Mouse (Mus musculus): ENCODE results near the gene Gpr156.
A peak's percentile ranks its signal among the peaks of the same experiment; 100 is the strongest.

The Gpr156 gene

DNA sequence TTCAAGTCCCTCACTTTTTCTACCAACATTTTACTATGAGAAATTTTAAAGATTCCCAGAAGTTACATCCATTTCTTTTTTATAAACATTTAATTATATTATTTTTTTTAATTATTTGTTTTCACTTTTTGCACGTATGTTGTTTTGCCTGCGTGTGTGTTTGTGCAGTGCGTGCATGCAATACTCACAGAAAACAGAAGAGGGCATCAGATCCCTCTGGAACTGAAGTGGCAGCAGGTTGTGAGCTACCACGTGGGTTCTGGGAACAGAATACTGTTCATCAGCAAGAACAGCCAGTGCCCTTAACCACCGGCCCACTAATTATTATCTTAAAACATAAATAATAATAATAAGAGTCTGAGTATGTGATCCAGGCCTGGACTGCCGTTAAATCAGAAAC lies 2.7 kb downstream of the Gpr156 start:
- DNase-seq, result no peak

DNA sequence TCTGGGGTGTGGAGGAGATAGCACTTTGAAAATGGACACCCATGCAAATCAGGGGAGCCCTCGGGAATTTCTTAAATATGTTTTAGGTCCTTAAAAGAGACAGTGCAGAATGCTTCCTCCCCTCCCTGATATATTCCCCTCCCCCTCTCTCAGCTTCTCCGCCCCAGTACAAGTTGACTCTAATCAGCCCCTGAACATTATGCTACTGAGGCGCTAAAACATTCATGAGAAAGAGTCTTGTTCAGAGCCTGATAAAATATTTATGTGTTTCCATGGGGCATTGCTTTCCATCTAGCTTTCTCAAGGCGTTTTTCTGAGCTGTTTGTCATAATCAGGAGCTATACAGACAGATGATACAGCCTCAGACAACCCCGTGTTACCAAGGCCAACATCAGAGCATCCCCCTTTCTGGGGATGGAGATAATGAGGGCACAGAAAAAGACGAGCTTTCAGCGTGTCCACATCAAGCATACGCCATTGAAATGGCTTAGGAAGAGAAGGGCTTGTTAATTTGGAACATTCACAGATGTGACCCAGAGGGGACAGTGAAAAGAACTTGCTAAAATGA lies 4.6 kb downstream of the Gpr156 start:
- DNase-seq, result no peak

DNA sequence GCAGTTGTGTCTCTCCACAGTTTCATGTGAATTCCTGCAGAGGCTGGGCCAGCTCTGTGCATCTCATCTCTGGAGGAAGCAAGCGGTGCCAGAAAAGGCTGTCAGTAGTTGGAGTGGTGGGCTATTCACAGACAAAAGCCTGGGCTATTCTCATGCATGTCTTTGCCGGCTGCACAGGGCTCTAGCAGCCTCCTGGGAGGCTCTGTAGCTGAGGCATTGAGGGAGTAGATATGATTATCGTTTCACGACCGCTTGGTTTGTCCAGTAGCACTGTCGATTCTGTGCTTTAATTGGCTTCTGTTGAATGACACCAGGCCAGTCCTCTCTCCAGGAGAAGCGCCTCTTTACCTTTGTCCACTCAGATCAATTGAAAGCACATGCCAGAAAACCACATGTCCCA lies 9.8 kb downstream of the Gpr156 start:
- DNase-seq, result no peak

DNA sequence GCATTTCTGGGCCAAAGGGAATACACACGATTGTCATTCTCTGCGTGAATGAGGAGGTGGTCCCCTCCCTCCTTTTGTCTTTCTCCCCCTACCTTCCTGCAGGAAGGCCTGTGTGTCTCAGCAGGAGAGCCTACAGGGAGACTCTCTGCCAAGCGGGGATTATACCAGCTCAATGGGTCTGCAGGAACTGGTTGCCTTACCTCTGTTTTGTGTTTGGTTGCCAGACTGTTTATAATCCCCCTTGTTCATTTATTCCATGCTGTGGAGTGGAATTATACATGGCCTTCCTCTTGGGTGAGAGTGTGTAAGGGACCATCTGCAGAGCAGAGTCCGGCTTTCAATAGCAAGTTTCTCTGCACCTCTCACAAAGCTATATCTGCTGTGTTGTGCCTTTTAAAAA lies 10.8 kb downstream of the Gpr156 start:
- DNase-seq, result no peak

DNA sequence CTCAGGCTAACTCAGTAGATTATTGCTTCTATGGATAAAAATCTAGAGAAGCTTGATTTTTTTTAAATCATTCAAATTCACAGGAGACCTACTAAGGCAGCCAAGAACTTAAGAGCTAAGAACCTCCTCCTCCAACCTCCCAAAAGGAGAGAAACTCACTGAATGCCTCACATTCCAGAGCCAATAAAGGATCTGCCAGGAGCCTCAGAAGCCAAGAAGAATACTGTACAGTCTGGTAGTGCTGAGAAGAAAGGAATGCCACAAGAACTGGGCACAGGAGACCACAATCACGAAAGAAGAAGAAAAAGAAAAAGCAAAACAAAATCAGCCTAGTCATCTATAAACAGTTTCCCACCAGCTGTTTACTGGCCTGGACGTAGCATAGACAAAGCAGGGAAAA lies 12.7 kb downstream of the Gpr156 start:
- DNase-seq, result no peak

DNA sequence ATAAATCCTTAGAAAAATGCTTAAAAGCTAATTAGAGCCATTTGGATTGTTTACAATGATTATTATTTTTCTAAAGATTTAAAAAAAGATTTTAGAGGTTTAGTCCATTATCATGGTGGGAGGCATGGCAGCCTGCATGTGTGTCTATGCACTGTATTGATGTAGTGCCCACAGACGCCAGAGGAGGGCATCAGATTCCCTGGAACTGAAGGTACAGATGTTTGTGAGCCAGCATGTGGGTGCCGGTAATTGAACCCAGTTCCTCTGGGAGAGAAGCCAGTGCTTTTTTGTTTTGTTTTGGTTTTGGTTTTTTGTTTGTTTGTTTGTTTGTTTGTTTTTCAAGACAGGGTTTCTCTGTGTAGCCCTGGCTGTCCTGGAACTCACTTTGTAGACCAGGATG lies 13.3 kb downstream of the Gpr156 start:
- DNase-seq, result no peak

DNA sequence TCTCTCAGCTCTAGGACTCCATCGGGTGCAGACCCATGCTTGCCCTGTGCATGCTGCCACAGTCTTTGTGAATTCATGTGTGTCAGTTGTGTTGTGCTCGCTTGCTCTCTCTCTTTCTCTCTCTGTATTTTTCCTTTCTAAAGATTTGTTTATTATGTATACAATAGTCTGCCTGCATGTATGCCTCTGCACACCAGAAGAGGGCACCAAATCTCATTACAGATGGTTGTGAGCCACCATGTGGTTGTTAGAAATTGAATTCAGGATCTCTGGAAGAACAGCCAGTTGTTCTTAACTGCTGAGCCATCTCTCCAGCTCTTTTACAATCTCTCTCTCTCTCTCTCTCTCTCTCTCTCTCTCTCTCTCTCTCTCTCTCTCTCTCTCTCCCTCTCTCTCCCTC lies 18.6 kb downstream of the Gpr156 start:
- no peak for DNase-seq

DNA sequence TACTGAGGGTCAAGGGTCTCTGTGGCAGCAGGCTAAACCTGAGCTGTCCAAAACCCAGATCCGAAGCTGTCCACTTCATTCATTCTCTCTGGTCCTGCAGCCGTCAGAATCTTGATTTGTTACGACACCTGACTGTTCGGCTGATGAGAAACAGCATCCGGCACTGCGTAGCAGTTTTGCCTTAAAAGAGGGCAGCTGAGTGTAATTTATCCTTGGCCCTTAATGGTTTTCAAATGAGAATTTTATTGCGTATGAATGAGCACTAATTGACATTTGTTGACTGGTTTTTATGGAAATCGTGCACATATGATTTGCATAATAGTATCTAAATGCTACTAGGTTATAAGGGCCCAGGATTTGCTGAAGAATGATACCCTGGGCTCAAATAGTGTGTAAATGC lies 21.0 kb downstream of the Gpr156 start:
- DNase-seq, result no peak

DNA sequence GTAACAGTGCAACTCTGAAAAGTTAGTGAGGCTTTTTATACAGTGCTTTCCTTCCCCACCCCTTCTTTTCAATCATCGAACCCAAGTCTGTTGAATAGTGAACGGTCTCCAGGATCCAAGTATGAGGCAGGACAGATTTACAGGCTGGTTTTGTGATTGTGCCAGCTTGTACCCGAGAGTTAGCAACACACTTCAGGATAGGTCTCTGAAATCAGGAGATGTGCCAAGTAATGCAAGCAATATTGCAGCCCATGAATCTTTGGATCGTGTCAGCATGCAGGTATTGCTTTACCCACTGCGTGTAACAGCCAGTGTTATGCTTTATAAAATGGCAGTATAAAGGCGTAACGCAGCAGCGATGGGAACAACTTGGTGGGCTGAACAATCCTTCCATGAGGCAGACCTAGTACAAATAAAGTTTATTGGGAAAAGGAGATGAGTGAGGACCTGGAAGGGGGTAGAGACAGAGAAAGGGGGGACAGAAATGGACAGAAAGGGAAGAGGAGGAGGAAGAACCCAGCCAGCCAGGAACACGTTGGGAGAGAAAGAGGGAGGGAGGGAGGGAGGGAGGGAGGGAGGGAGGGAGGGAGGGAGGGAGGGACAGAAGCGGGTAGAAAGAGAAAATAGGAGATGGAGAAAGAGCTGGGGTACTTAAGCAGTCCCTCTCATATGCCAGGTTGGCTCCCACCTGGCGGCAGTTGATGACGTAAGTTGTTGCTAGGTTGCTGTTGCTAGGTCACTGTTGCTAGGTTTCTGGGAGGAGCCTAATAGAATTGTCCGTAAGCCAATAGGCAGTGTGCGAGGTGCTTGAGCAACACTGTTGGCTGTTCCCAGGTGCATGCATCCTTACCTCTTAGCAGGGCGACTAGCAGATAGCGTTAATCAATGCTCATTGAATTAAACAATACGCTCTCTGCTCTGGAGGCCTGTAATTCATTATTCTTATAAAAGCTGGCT lies 22.1 kb downstream of the Gpr156 start:
- DNase-seq, result peak in 1 of 2 experiments; percentile 34

DNA sequence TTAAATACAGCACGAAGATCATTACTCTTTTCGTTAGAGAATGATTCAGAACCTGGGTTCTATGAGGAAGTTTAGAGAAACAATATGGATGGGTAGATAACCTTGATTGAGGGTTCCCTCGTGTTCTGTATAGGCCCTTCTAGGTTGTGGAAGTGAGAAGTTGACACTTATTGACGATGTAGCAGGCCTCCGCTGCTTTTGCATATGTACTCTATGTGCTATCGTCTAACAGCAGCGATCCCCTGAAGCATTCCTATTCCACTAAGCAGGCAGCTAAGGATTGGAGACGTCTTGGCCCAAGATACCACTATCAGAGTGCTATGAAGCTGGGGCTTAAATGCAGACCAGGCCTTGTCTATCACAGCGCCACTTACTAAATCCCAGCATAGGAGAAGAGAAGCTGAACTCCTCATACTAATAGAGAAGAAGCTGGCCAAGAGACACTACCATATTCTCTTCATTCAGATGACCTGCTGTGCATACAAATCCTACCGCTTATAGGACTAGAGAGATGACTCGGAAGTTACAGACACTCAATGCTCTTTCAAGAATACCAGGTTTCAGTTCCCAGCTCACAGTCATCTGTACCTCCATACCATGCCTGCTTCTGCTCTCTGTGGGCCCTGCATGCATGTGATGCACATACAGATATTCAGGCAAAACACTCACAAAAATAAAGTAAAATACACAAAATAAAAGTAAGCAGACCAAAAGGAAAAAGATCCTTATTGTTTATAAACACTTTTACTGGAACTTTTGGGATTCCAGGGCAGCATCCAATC lies 23.0 kb downstream of the Gpr156 start:
- no peak for DNase-seq

DNA sequence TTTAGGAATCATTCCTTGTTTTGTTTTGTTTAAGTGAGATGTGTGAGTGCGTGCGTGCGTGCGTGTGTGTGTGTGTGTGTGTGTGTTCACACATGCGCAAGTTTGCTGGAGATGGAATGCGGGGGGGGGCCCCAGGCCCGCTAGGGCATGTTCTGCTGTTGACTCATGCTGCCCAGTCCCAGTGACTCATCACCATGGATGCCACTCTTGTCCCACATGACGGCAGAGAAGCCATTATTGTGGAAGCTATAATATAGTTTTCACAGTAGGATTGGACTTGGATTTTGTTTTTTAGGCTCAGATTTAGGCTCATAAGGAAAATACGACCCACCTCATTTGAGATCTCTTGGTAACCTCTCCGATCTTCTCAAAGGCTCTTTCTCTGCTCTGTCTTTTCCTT lies 24.0 kb downstream of the Gpr156 start:
- peak in 1 of 2 experiments; percentile 39 for DNase-seq

DNA sequence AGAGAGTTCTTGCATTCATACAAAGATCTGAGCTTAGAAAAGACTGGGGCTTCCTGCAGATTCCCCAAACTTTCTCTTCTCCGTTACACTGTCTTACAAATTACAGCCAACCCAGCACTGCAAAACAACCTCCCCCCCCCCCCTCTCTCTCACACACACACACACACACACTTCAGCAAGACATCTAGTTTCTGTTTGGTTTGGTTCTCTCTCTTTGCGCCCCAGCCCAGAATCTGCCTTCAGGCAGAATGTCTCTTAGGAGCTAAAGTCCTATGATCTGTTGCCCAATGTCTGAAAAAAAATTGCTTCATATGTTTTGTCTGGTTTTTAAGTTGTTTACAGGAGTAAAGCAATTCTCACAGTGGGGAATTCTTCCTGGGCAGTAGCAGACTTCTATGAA lies 27.4 kb downstream of the Gpr156 start:
- DNase-seq, result no peak

DNA sequence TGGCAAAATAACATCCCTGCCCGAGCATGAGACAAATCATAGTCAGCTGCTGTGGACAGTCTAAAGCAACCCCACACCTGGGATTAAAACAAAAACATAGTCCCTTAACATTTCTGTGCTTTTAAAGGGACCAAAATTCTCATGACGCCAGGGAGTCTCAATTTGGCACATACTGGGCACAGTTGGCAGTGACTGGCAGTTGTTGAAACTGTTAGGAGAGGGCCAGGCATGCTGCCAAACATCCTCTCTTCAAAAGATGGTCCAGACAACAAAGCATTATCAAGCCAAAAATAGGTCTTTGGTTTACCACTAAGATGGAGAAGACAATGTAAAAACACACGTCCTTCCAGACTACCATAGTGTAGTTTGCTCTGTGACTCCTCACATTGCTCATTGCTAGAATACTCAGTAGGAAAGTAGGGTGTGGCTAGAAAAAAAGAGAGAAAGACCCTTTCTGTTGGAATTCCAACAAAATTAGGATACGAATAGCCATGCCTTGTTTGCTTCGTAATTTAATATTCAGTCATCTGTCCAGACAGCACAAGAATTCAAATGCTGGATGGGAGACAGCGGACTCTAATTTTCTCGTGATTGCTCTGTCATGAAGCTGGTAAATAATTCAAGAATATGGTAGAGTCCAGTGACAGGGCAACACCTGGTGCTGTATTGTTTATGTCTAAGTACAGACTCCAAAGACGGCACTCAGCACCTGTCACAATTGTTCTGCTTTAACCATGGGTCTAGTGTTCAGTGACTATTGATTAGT lies 28.9 kb downstream of the Gpr156 start:
- DNase-seq, result no peak

DNA sequence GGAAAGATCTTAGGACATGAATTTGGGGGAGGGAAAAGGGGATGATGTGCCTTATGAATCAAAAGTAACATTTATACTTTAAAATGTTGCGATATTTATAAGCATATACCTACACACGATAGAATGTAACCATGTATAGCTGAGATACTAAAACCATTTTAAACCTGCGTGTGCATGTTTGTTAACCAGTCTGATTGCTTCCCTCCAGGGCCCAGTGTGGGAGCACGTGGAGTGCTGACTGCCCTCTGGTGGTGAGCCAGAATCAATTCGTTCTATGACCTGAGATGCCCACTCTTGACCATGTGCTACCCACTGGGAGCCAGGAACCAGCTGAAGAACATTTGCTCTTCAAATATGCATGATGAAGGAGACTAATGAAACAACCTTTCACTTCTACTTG lies 30.9 kb downstream of the Gpr156 start:
- peak; percentile 68 to 80 for DNase-seq

DNA sequence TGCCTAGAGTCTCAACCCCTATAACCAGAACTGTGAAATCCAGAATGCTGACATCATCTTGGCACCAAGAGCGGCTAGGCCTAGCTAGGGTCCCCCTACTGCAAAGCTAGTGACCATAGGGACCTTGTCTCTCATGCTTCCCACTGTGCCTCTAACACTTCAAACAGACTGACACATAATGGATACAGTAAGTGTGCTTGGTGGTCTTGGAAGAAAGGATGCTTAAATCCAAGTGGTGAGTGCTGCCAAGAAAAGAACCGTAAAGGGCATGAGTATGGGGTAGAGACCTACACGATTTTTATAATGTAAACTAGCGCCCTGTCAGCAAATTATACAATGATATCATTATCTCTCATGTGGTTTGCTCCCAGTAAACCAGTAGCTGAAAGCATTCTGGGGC lies 32.1 kb downstream of the Gpr156 start:
- DNase-seq, result no peak

DNA sequence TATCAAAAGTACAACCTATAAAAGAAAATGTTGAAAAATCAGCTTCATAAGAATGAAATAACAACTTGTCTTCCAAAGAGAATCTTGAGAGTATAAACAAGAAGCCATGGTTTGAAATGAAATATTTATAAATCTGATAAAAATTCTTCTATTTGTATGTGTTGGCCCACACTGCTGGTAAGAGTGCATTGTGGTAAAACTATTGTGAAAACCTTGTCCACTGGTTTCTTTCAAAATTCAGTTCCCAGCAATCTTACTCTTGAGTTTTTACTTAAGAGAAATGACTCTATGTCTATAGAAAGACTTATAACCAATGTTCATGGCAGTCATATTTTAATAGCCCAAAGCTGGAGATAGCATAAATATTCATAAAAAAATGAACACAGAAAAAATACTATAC lies 34.9 kb downstream of the Gpr156 start:
- DNase-seq, result no peak

DNA sequence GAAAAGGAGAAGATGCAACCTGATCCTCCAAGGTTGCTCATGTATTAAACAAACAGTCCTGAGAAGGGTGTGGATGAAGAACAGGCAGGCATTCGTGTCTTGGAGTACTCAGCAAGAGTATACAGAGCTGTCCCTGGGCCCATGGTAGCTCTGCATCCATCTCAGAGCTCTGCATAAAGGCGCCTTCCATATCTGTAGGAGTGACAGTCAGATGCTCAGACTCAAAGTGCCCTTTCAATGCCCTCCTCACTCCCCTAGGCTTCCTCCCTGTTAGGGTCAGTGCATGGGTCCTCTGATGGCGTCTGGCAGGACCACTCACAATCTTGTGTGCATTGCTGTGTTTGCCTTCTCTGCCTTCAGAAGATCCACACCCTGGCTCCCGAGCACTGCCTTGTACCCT lies 36.9 kb downstream of the Gpr156 start:
- no peak for DNase-seq

DNA sequence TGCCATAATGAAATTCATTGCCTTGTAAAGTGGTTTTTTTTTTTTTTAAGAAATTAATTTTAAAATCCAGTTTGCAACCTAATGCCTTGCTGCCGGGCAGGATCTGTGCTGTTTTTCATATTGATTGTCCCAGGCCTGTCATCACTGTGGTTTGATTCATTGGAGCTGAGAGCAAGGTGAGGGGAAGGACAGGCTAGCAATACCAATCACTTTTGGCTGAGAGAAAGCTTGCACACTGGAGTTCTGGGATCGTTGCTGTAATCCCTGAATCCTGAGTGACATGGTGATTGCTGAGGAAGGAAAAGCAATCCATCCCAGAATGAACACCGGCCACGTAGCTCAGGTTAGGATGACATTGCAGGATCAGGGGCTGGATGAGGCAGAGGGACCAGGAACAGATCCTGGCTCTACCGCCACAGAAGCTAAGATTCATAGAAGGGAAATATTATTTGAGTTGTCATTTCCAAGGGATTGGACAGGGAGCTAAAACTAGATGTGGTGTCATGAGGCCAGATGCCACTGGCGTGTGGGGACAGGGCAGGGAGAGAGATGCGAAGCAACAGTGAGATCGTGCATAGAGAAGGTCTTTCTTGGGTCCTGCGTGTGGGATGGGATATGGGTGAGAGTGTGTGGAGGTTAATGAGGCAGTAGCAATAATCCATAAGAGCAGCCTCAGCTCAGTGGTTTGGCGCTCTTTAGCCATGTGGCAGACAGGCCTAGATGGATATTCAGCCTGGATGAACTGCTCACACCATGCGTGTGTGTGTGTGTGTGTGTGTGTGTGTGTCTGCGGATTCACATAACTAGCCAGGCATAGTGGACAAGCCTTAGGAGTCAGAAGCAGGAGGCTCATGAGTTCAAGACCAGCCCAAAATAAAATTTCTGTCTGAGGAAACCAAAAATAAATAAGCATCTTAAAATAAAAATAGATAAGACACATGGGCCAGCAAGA lies 38.0 kb downstream of the Gpr156 start:
- no peak for DNase-seq

DNA sequence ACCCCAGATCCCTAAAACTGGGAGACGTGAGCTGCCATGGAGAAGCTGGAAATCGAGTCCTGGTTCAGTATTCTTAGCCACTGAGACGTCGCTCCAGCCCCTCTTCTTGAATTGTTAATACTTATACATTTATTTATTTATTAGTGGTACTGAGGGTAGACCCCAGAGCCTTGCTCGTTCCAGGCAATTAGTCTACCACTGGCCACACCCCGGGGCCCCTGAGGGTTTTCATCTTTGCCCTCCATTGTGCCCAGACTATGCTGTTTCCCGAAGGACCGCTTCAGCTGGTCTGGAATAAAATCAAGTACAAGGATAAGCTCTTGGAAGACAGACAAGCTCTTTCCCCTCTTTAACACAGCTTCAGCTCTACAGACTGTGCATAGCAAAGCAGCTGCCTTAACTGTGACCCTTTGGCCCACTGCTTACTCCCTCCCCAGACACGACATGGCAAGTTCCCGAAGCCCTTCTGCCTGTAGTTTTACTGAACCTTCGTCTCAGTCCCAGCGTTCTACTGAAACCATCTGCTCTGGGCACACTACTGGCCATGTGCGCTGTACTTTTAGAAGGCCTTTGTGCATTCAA lies 39.1 kb downstream of the Gpr156 start:
- DNase-seq, result no peak

DNA sequence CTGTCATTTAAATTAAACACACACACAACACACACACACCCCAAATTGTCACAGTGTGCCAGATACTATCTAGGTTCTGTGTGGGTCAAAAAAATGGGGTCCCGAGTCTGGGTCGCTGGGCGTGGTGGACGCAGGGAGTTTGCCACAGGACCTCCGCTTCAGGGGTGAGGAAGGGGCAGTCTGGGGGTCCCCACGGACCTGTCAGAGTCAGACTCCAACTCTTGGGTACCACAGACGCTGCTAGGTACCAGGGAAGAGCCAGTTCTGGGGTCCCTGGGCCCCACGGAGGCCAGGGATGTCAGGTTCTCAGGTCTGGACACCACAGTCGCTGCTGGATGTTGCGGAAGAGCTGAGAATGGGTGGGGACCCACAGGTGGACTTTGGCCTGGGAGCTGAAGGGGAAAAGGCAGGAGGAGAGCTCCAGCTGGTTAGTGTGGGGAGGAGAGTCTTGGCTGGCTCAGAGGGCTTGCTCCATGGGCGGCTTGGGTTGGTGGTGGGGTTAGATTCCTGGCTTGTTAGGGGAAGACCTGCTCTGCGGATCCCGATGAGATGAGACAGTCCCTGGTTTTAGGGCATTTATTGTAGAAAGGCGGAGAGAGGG lies 39.9 kb downstream of the Gpr156 start:
- no peak for DNase-seq

DNA sequence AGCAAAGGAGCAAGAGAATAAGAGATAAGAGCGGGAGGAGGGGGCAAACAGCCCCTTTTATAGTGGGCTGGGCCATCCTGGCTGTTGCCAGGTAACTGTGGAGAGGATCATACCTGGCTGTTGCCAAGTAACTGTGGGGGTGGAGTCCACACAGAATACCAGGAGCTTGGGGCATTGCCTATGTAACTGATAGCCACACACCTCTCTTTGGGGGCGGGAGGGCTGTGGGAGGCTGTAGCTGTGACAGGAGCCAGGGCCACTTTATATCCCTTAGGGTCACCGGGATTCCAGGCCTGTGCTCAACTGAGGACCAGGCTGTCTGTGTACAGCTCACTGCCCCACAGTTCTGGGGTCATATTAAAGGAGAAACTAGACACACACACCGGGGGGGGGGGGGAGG lies 40.5 kb downstream of the Gpr156 start:
- no peak for DNase-seq
